ENCODE assay signal across 13 mouse cellular contexts in the genomic region with DNA sequence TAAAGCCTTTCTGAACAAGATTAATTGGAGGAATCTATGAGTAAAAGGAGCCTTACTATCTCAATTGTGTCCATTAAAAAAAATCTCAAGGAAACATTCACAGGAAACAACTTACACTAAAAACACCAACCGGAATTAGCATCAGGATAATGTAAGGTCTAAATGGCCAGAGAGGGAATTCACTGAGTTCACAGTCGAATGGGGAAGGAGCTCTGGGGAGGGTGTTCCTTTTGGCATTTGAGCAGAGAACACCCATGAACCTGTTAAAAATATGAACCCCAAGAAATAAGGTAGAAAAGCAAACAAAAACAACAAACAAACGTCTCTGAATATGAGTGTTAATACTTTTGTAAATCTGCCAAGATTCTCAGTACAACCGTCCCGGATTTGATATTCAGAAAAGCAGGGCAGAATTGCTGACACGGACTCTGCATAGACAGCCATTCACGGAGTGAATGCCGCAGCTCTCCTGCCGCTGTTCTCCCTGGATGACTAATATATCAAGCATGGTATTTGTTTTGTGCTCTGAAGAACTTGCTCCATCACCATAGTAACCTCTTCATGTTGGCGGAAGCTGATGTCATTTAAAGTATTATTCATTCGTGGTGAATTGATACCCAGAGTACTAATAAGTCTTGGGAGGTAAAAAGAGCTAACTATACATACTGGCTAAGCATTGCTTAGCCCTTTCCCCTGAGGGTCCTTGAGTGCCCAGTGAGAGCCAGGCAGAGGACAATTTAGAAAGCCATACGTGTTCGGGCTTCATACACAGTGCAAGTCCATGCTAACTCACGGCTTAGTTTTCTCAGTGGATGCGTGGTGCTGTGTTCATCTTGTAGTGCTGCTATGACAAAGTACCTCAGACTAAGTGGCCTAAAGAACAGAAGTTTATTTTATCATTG. TPM values are rescaled to one million over a fixed set of nuclear protein-coding genes. Genes with fewer than 3 reads are reported as not detected.
DNase-seq lines count a peak whose midpoint lies in the region; ATAC-seq and TF ChIP-seq lines count a peak whose summit lies in the region.
"Had no signal": no experiment of that assay in that cellular context is flagged by ENCODE, and none has a peak within 500 bp of the region (broad histone marks: within the 10 kb centered on the region; RNA-seq: fewer than 3 reads in every experiment).

No protein-coding gene starts in this region.

- ATAC-seq in kidney, postnatal 0 days (replicated peaks; ENCODE audit: low FRiP score, low read depth), result no peak
- peak; percentile 57 for ATAC-seq in hindbrain, embryonic 13.5 days (ENCODE audit: low FRiP score)

- peak; percentile 21 for DNase-seq in kidney, postnatal 0 days (ENCODE audit: low spot score)
- DNase-seq in kidney, postnatal 10 days, result no peak
- peak; percentile 90 for DNase-seq in Muller cell, postnatal 12 days (ENCODE audit: inconsistent ontology term)
- peak; percentile 54 for DNase-seq in lung, postnatal 25 days (ENCODE audit: low spot score)
- DNase-seq in testis, postnatal 14 days (ENCODE audit: low spot score), result no peak
- DNase-seq in heart, postnatal 36 days, result no peak
- no peak for DNase-seq in MN1 (ENCODE audit: low spot score)
- DNase-seq: adrenal gland, adult 2 months; cerebellum, adult 9-11 months; thymus, postnatal 25 days had no signal

- no peak overlapping the region for H3K27ac ChIP-seq in kidney, postnatal 0 days
- no peak overlapping the region; the same call in 1 of the 2 replicates for H3K27ac ChIP-seq in hindbrain, embryonic 13.5 days
- H3K27ac ChIP-seq: left cerebral cortex, adult 2 months had no signal

- no peak overlapping the region for H3K9ac ChIP-seq in kidney, postnatal 0 days (ENCODE audit: low read depth, low read length)
- H3K9ac ChIP-seq in hindbrain, embryonic 13.5 days, result no peak overlapping the region

- 71% methylated on average over 15 of the region's 15 CpGs for WGBS in kidney, postnatal 0 days
- WGBS in hindbrain, embryonic 13.5 days, result 27% methylated on average over 15 of the region's 15 CpGs

- no peak overlapping the region for H3K4me2 ChIP-seq in kidney, postnatal 0 days (ENCODE audit: low read length)
- peak overlapping the region; percentile 19; the same call in 1 of the 2 replicates for H3K4me2 ChIP-seq in hindbrain, embryonic 13.5 days

- no peak for TF ChIP-seq CTCF in kidney, postnatal 0 days (IDR thresholded peaks at IDR 0.05; ENCODE audit: low read depth)

- H3K4me3 ChIP-seq in kidney, postnatal 0 days (replicated peaks; ENCODE audit: low read depth, low read length), result no peak overlapping the region
- no peak overlapping the region for H3K4me3 ChIP-seq in hindbrain, embryonic 13.5 days
- H3K4me3 ChIP-seq: left cerebral cortex, adult 2 months had no signal

- no peaks in the 10 kb centered on the region for H3K9me3 ChIP-seq in kidney, postnatal 0 days (replicated peaks; ENCODE audit: low read length)
- peaks cover 6% of the 10 kb centered on the region; the same call in 1 of the 2 replicates for H3K9me3 ChIP-seq in hindbrain, embryonic 13.5 days

- no peaks in the 10 kb centered on the region for H3K36me3 ChIP-seq in kidney, postnatal 0 days (ENCODE audit: insufficient read depth, low read length)
- no peaks in the 10 kb centered on the region for H3K36me3 ChIP-seq in hindbrain, embryonic 13.5 days

- intact Hi-C loops in heart, postnatal 36 days (cut with DNase I), result no loop called here

- H3K4me1 ChIP-seq in kidney, postnatal 0 days (replicated peaks; ENCODE audit: insufficient read depth, low read length), result no peaks in the 10 kb centered on the region
- H3K4me1 ChIP-seq in hindbrain, embryonic 13.5 days (replicated peaks), result peaks cover 10% of the 10 kb centered on the region

- no peaks in the 10 kb centered on the region for H3K27me3 ChIP-seq in kidney, postnatal 0 days (ENCODE audit: insufficient read depth, low read length)
- H3K27me3 ChIP-seq in hindbrain, embryonic 13.5 days, result no peaks in the 10 kb centered on the region
- H3K27me3 ChIP-seq: CH12.LX had no signal

RNA-seq across cellular contexts. Expression of a gene that starts 22.9 kb away (rescaled TPM):
- polyA plus RNA-seq in kidney, postnatal 0 days (2015; fragmentation: Nextera tagmentation; extraction: Ambion mirVana), result 0.08 and 0.17 TPM in 2 replicates
- 5.5 and 5.8 TPM in 2 replicates for polyA plus RNA-seq in hindbrain, embryonic 13.5 days (2015; fragmentation: Nextera tagmentation; extraction: Ambion mirVana)
- 1 to 10 TPM; 2.4 to 3.2 TPM for total RNA-seq in heart, postnatal 36 days (2021)
- total RNA-seq: CH12.LX had no signal
- polyA plus RNA-seq: adrenal gland, adult 2 months had no signal

Comparison
In these comparisons a context has a peak if more than half of its experiments do, and no peak if none do; other contexts are left out.
1. DNase-seq: peak in kidney, postnatal 0 days (single experiment), Muller cell, postnatal 12 days (single experiment) and lung, postnatal 25 days (single experiment); none in kidney, postnatal 10 days (single experiment), testis, postnatal 14 days (single experiment), heart, postnatal 36 days (0 of 2) and MN1 (single experiment).